Mouse (Mus musculus) splenic B cell, adult 2 months (primary cell): Measurements from ENCODE around the gene Itgb1bp1.
A peak's percentile ranks its signal among the peaks of the same experiment; 100 is the strongest.

ENCODE experiments used
- DNase-seq: peaks from one replicate; pipeline ENCODE4 v3.0.0-alpha.2; 2011; ENCODE audit warnings: low read depth, low spot score
- H3K27me3 ChIP-seq: 2 replicates; pipeline ENCODE4 v1.6.1; 2012; ENCODE audit warnings: mild to moderate bottlenecking, low read length, moderate library complexity, mixed read lengths; ENCODE audit not compliant: control insufficient read depth, poor library complexity, insufficient read depth, severe bottlenecking
- H3K36me3 ChIP-seq: 2 replicates; pipeline ENCODE4 v1.6.1; 2012; ENCODE audit warnings: mild to moderate bottlenecking, low read length, moderate library complexity, mixed read lengths; ENCODE audit not compliant: control insufficient read depth, poor library complexity, insufficient read depth, severe bottlenecking

Itgb1bp1 gene

DNA sequence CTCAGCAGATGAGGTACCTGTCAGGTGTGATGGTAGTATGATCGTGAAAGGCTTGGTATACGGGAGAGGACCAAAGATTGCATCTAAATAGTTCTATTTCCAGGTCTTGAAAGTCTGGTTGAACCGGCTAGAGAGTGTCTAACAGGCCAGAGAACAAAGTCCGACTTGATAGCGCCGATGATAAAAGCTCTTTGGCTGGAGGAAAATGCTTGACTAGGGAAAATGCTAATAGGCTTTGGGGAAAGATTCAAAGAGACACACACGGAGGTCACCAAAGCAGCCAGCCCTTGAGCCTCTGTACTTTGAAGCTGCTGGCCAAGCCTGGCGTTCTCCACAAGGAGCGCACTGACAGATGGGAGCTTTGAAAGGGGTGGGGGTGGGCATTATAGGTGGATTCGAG is 76.8 kb downstream of the Itgb1bp1 start:
- no peaks in the 10 kb centered on the region for H3K27me3 ChIP-seq
- no peaks in the 10 kb centered on the region for H3K36me3 ChIP-seq
- no peak for DNase-seq

- peak; percentile 38 for DNase-seq
- Histone ChIP-seq H3K36me3 (no peaks in the 10 kb centered on the region), H3K27me3 (no peaks in the 10 kb centered on the region)
These were observed 77.8 kb downstream of the Itgb1bp1 start for GRCm38 (mm10) chr12:21208172-21208795.

GRCm38 (mm10) chr12:21207422-21207821 is 78.7 kb downstream of the Itgb1bp1 start:
- Histone ChIP-seq H3K27me3 (no peaks in the 10 kb centered on the region), H3K36me3 (no peaks in the 10 kb centered on the region)
- DNase-seq = no peak

DNA sequence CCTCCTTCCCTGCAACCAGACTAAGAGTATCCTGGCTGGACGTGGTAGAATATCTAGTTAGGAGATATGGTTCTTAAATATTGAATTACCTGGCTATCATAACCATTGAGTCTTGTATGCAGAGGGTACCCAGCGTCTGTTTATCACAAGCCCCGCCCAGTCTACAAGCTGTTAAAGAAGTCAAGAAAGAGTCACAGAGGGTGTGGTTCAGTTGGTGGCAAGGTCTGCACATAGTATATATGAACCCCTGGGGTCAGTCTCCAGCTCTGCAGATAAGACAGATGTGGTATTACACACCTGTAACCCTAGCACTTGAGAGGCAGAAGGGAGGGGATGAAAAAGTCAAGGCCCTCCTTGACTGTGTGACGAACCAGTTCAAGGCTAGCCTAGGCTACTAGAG is 80.3 kb downstream of the Itgb1bp1 start:
- Histone ChIP-seq H3K27me3 (no peaks in the 10 kb centered on the region), H3K36me3 (no peaks in the 10 kb centered on the region)
- no peak for DNase-seq

- H3K27me3 ChIP-seq = no peaks in the 10 kb centered on the region
- no peak for DNase-seq
These were observed 81.3 kb downstream of the Itgb1bp1 start for GRCm38 (mm10) chr12:21204701-21205312.

DNA sequence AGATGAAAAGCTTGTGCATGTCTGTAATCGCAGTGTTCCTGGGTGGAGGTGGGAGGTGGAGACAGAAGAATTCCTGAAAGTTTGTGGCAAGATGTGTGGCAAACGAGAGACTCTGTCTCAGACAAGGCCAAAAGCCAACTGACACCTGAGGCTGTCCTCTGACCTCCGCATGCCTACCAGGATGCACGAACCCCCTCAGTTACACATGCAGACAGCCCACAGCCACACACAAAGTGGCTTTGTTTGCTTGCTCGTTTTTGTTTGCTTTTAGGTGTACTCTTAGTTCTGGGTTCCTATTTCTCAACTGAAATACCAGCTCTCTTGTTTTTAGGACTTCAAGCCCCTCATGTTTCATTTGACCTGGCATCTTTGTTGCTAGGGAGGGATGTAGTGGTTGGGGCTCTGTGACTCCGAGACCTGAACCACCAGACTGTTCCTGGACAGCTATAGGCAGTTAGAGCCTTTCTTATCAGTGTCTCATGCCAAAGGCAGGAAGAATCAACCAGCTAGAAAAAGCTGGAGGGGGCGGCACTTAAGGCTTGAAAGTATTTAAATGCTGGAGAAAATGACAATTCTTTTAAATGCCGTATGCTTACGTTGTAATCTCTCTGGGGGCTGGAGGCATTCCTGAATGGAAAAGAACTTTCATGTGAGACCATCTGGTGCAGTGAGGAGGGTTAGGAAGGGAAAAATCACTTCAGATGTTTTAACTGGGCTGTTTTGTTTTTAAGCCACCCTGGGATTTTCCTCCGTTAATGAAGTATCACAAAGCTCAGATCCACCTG is 84.4 kb downstream of the Itgb1bp1 start:
- H3K27me3 ChIP-seq = no peaks in the 10 kb centered on the region
- DNase-seq = no peak

More at GRCm38 (mm10) chr12:21204701-21205312, 81.3 kb downstream of the Itgb1bp1 start:
- H3K36me3 ChIP-seq = no peaks in the 10 kb centered on the region

DNA sequence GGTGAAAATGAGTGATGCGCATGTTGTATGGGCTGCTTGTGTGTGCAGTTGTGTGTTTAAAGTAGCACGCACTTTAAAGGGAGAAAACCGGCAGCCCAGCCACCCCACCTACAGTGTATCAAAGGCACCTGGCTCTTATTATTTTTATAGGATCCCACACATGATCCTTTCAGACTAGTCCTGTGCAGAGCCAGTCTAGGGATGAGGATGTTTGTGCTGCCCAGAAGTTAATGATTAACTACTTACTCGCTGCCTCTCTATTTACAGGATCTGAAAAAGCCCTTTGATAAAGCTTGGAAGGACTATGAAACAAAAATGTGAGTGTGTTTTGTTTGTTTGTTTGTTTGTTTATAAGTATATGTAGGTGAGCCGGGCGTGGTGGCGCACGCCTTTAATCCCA is 85.5 kb downstream of the Itgb1bp1 start:
- Histone ChIP-seq H3K27me3 (no peaks in the 10 kb centered on the region), H3K36me3 (no peaks in the 10 kb centered on the region)
- DNase-seq = no peak

More for the DNA sequence above, 84.4 kb downstream of the Itgb1bp1 start:
- no peaks in the 10 kb centered on the region for H3K36me3 ChIP-seq

DNA sequence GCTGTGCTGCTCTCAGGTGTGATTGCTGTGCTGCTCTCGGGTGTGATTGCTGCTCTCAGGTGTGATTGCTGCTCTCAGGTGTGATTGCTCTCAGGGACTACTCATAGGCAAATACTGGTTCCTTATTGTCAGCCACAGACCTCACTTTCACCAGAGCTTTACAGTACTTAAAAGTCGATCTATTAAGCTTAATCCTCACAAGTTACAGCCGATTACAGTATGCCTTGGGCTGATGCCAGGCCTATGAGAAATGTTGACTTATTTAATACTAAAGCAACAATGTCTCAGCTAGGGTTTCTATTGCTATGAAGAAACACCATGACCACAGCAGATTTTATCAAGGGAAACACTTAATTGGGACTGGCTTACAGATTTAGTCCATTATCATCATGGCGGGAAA is 89.7 kb downstream of the Itgb1bp1 start:
- Histone ChIP-seq H3K27me3 (no peaks in the 10 kb centered on the region), H3K36me3 (no peaks in the 10 kb centered on the region)
- DNase-seq = no peak

DNA sequence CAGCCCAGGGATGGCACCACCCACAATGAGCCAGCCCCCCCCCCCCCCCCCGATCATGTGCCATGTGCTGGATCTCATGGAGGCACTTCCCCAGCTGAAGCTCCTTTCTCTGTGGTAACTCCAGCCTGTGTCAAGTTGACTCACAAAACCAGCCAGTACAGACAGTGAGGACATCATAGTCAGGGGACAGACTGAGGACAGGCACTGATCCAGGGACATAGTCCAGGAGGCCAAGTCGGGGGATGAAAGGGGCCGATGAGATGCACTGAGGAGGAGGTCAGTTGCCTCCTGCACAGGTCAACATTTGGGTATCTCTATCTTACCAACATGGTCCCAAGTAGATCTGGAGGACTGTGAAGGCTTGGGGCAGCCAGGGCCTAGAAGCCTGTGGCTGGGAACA is 90.6 kb downstream of the Itgb1bp1 start:
- DNase-seq = no peak
- H3K36me3 ChIP-seq = no peaks in the 10 kb centered on the region
- no peaks in the 10 kb centered on the region for H3K27me3 ChIP-seq

DNA sequence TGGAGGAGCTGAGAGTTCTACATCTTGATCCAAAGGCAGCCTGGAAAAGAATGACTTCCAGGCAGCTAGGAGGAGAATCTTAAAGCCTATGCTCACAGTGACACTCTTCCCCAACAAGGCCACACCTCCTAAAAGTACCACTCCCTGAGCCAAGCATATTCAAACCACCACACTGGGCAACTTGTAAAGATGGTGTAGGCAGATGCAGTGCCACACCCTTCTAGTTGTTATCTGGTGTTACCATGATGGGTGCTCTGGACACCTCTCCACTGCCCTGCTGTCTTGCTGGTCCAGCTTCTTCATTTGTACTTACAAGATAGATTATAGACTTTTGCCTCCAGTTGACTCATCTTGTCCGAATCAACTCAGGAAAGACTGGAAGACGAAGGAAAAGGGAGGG is 94.5 kb downstream of the Itgb1bp1 start:
- DNase-seq = no peak
- no peaks in the 10 kb centered on the region for H3K36me3 ChIP-seq
- no peaks in the 10 kb centered on the region for H3K27me3 ChIP-seq
